Mouse (Mus musculus) forelimb bud, embryonic 11.5 days (tissue): ENCODE results near the gene Map3k12.

Source experiments
- DNase-seq: peaks from one replicate; pipeline ENCODE4 v3.0.0-alpha.2; 2012; ENCODE audit warnings: low read depth, low spot score

Map3k12 gene

GRCm38 (mm10) chr15:102459381-102459780 lies 57.5 kb downstream of the Map3k12 start:
- DNase-seq: no peak

- peak; percentile 95 for DNase-seq
Observed at GRCm38 (mm10) chr15:102458904-102459317, 58.0 kb downstream of the Map3k12 start, which contains the start of gene Prr13. Gene Prr13 (plus strand): TSS chr15:102459028.

GRCm38 (mm10) chr15:102458050-102458736 lies 58.7 kb downstream of the Map3k12 start:
- DNase-seq: no peak

- DNase-seq: peak; percentile 32
Observed at GRCm38 (mm10) chr15:102455993-102456392, 60.9 kb downstream of the Map3k12 start.

- DNase-seq: no peak
Observed at GRCm38 (mm10) chr15:102451666-102452430, 65.0 kb downstream of the Map3k12 start.

GRCm38 (mm10) chr15:102450928-102451327 lies 65.9 kb downstream of the Map3k12 start:
- DNase-seq: no peak

GRCm38 (mm10) chr15:102449366-102449765 lies 67.5 kb downstream of the Map3k12 start:
- DNase-seq: no peak
